Mouse (Mus musculus): ENCODE measurements around the gene Scd4. TPM values are rescaled to one million over a fixed set of nuclear protein-coding genes. Genes with fewer than 3 reads are reported as not detected.
A peak's percentile ranks its signal among the peaks of the same experiment; 100 is the strongest.
"Not testable (repeated sequence)": the region's sequence is repeated elsewhere in the genome, so short reads cannot be mapped to it uniquely, and the experiment has no call there.

Gene Scd4
- total and polyA plus RNA-seq, 3 experiments = 0.13 to 0.44 (median 0.23) TPM

GRCm38 (mm10) chr19:44358700-44359099 lies 25.8 kb downstream of the Scd4 start:
- TF ChIP-seq GATA2 (IDR thresholded peaks at IDR 0.05; ENCODE audit: borderline replicate concordance, low read depth, low read length) (no peak), POLR2AphosphoS5 (IDR thresholded peaks at IDR 0.05; ENCODE audit: insufficient replicate concordance, low read depth, low read length) (no peak), TAL1 (conservative IDR thresholded peaks at IDR 0.05; ENCODE audit: low read depth, low read length) (no peak), CTCF (IDR thresholded peaks at IDR 0.05; ENCODE audit: low read depth, low read length) (no peak), GATA1 (IDR thresholded peaks at IDR 0.05; ENCODE audit: borderline replicate concordance, low read length) (no peak)
- ATAC-seq (ENCODE audit: extremely low read depth, insufficient number of reproducible peaks, low FRiP score, poor library complexity, severe bottlenecking) (no peak), DNase-seq (ENCODE audit: low spot score) (no peak)
- Histone ChIP-seq H3K27me3 (ENCODE audit: insufficient read depth, low read length) (peaks cover 36% of the 10 kb centered on the region), H3K9me3 (replicated peaks) (no peaks in the 10 kb centered on the region), H3K36me3 (replicated peaks) (no peaks in the 10 kb centered on the region), H3K4me1 (ENCODE audit: insufficient read depth, low read depth, low read length) (peaks cover 4% of the 10 kb centered on the region), H3K4me3 (ENCODE audit: low read depth, low read length) (no peak overlapping the region)

- Histone ChIP-seq H3K9me3 (replicated peaks) (no peaks in the 10 kb centered on the region), H3K4me1 (ENCODE audit: insufficient read depth, low read depth, low read length) (peaks cover 6% of the 10 kb centered on the region), H3K36me3 (replicated peaks) (no peaks in the 10 kb centered on the region), H3K4me3 (ENCODE audit: low read depth, low read length) (no peak overlapping the region), H3K27me3 (ENCODE audit: insufficient read depth, low read length) (peaks cover 17% of the 10 kb centered on the region)
- no peak for TF ChIP-seq TAL1 (conservative IDR thresholded peaks at IDR 0.05; ENCODE audit: low read depth, low read length)
- no peak for TF ChIP-seq POLR2AphosphoS5 (IDR thresholded peaks at IDR 0.05; ENCODE audit: insufficient replicate concordance, low read depth, low read length)
- peak; percentile 97 for TF ChIP-seq CTCF (IDR thresholded peaks at IDR 0.05; ENCODE audit: low read depth, low read length)
- DNase-seq (ENCODE audit: low spot score) = no peak
- no peak for ATAC-seq (ENCODE audit: extremely low read depth, insufficient number of reproducible peaks, low FRiP score, poor library complexity, severe bottlenecking)
These were observed 30.6 kb downstream of the Scd4 start for GRCm38 (mm10) chr19:44363529-44363928.

- DNase-seq (ENCODE audit: low spot score) (no peak), ATAC-seq (ENCODE audit: extremely low read depth, insufficient number of reproducible peaks, low FRiP score, poor library complexity, severe bottlenecking) (no peak)
- H3K27me3 ChIP-seq (ENCODE audit: insufficient read depth, low read length) = peaks cover 16% of the 10 kb centered on the region
- no peaks in the 10 kb centered on the region for H3K9me3 ChIP-seq (replicated peaks)
- TF ChIP-seq CTCF (IDR thresholded peaks at IDR 0.05; ENCODE audit: low read depth, low read length) = no peak
- TF ChIP-seq TAL1 (conservative IDR thresholded peaks at IDR 0.05; ENCODE audit: low read depth, low read length) = no peak
- TF ChIP-seq POLR2AphosphoS5 (IDR thresholded peaks at IDR 0.05; ENCODE audit: insufficient replicate concordance, low read depth, low read length) = no peak
- no peak for TF ChIP-seq GATA1 (IDR thresholded peaks at IDR 0.05; ENCODE audit: borderline replicate concordance, low read length)
- no peak for TF ChIP-seq GATA2 (IDR thresholded peaks at IDR 0.05; ENCODE audit: borderline replicate concordance, low read depth, low read length)
- peaks cover 6% of the 10 kb centered on the region for H3K4me1 ChIP-seq (ENCODE audit: insufficient read depth, low read depth, low read length)
- H3K36me3 ChIP-seq (replicated peaks) = no peaks in the 10 kb centered on the region
- no peak overlapping the region for H3K4me3 ChIP-seq (ENCODE audit: low read depth, low read length)
These were observed 31.1 kb downstream of the Scd4 start for GRCm38 (mm10) chr19:44364029-44364428.

GRCm38 (mm10) chr19:44365733-44366132 lies 32.8 kb downstream of the Scd4 start:
- peaks cover 6% of the 10 kb centered on the region for H3K4me1 ChIP-seq (ENCODE audit: insufficient read depth, low read depth, low read length)
- DNase-seq (ENCODE audit: low spot score) (no peak), ATAC-seq (ENCODE audit: extremely low read depth, insufficient number of reproducible peaks, low FRiP score, poor library complexity, severe bottlenecking) (no peak)
- H3K27me3 ChIP-seq (ENCODE audit: insufficient read depth, low read length) = peaks cover 28% of the 10 kb centered on the region
- no peak overlapping the region for H3K4me3 ChIP-seq (ENCODE audit: low read depth, low read length)
- no peak for TF ChIP-seq GATA2 (IDR thresholded peaks at IDR 0.05; ENCODE audit: borderline replicate concordance, low read depth, low read length)
- no peak for TF ChIP-seq POLR2AphosphoS5 (IDR thresholded peaks at IDR 0.05; ENCODE audit: insufficient replicate concordance, low read depth, low read length)
- no peak for TF ChIP-seq CTCF (IDR thresholded peaks at IDR 0.05; ENCODE audit: low read depth, low read length)
- no peak for TF ChIP-seq GATA1 (IDR thresholded peaks at IDR 0.05; ENCODE audit: borderline replicate concordance, low read length)
- peak; percentile 35 for TF ChIP-seq TAL1 (conservative IDR thresholded peaks at IDR 0.05; ENCODE audit: low read depth, low read length)
- no peaks in the 10 kb centered on the region for H3K36me3 ChIP-seq (replicated peaks)
- H3K9me3 ChIP-seq (replicated peaks) = no peaks in the 10 kb centered on the region

GRCm38 (mm10) chr19:44367076-44367475 lies 34.2 kb downstream of the Scd4 start:
- peaks cover 35% of the 10 kb centered on the region for H3K27me3 ChIP-seq (ENCODE audit: insufficient read depth, low read length)
- not testable (repeated sequence) for ATAC-seq (ENCODE audit: extremely low read depth, insufficient number of reproducible peaks, low FRiP score, poor library complexity, severe bottlenecking)

GRCm38 (mm10) chr19:44369371-44369770 lies 36.5 kb downstream of the Scd4 start:
- TF ChIP-seq POLR2AphosphoS5 (IDR thresholded peaks at IDR 0.05; ENCODE audit: insufficient replicate concordance, low read depth, low read length) (no peak), TAL1 (conservative IDR thresholded peaks at IDR 0.05; ENCODE audit: low read depth, low read length) (no peak), GATA1 (IDR thresholded peaks at IDR 0.05; ENCODE audit: borderline replicate concordance, low read length) (no peak), GATA2 (IDR thresholded peaks at IDR 0.05; ENCODE audit: borderline replicate concordance, low read depth, low read length) (no peak), CTCF (IDR thresholded peaks at IDR 0.05; ENCODE audit: low read depth, low read length) (no peak)
- no peak for DNase-seq (ENCODE audit: low spot score)
- H3K27me3 ChIP-seq (ENCODE audit: insufficient read depth, low read length) = peaks cover 37% of the 10 kb centered on the region
- H3K36me3 ChIP-seq (replicated peaks) = no peaks in the 10 kb centered on the region
- H3K4me3 ChIP-seq (ENCODE audit: low read depth, low read length) = no peak overlapping the region
- peaks cover 2% of the 10 kb centered on the region; the same call in 1 of the 2 replicates for H3K4me1 ChIP-seq (ENCODE audit: insufficient read depth, low read depth, low read length)
- no peak for ATAC-seq (ENCODE audit: extremely low read depth, insufficient number of reproducible peaks, low FRiP score, poor library complexity, severe bottlenecking)
- H3K9me3 ChIP-seq (replicated peaks) = no peaks in the 10 kb centered on the region

More at GRCm38 (mm10) chr19:44367076-44367475, 34.2 kb downstream of the Scd4 start:
- not testable (repeated sequence) for DNase-seq (ENCODE audit: low spot score); H3K4me3 ChIP-seq (ENCODE audit: low read depth, low read length); H3K4me1 ChIP-seq (ENCODE audit: insufficient read depth, low read depth, low read length); H3K9me3 ChIP-seq (replicated peaks); H3K36me3 ChIP-seq (replicated peaks)

- DNase-seq (ENCODE audit: low spot score) (no peak), ATAC-seq (ENCODE audit: extremely low read depth, insufficient number of reproducible peaks, low FRiP score, poor library complexity, severe bottlenecking) (no peak)
- no peaks in the 10 kb centered on the region for H3K36me3 ChIP-seq (replicated peaks)
- H3K9me3 ChIP-seq (replicated peaks) = no peaks in the 10 kb centered on the region
- TF ChIP-seq TAL1 (conservative IDR thresholded peaks at IDR 0.05; ENCODE audit: low read depth, low read length) (no peak), CTCF (IDR thresholded peaks at IDR 0.05; ENCODE audit: low read depth, low read length) (no peak), GATA2 (IDR thresholded peaks at IDR 0.05; ENCODE audit: borderline replicate concordance, low read depth, low read length) (no peak), GATA1 (IDR thresholded peaks at IDR 0.05; ENCODE audit: borderline replicate concordance, low read length) (no peak), POLR2AphosphoS5 (IDR thresholded peaks at IDR 0.05; ENCODE audit: insufficient replicate concordance, low read depth, low read length) (no peak)
- H3K27me3 ChIP-seq (ENCODE audit: insufficient read depth, low read length) = peaks cover 37% of the 10 kb centered on the region
- peaks cover 2% of the 10 kb centered on the region; the same call in 1 of the 2 replicates for H3K4me1 ChIP-seq (ENCODE audit: insufficient read depth, low read depth, low read length)
- H3K4me3 ChIP-seq (ENCODE audit: low read depth, low read length) = no peak overlapping the region
These were observed 37.3 kb downstream of the Scd4 start for GRCm38 (mm10) chr19:44370231-44370630.
